Mouse (Mus musculus): ENCODE measurements around the gene Pde4a. TPM values are rescaled to one million over a fixed set of nuclear protein-coding genes. Genes with fewer than 3 reads are reported as not detected.
A peak's percentile ranks its signal among the peaks of the same experiment; 100 is the strongest.

Pde4a gene
- polyA plus RNA-seq, 1 experiment: 77.0 TPM

- Histone ChIP-seq H3K4me1 (ENCODE audit: control insufficient read depth, insufficient read depth, low read length) (no peaks in the 10 kb centered on the region), H3K27ac (ENCODE audit: insufficient read depth, low read length) (no peak overlapping the region), H3K4me3 (ENCODE audit: insufficient read depth, low read length) (peak overlapping the region; percentile 12; the same call in 1 of the 2 replicates)
- TF ChIP-seq POLR2A (IDR thresholded peaks at IDR 0.05; ENCODE audit: extremely low read depth, insufficient read depth, low read length) (no peak), CTCF (IDR thresholded peaks at IDR 0.05; ENCODE audit: extremely low read depth, insufficient read depth, low read length) (no peak)
Observed at GRCm38 (mm10) chr9:21204528-21205272, 39.2 kb downstream of the Pde4a start.

- no peak for TF ChIP-seq POLR2A (IDR thresholded peaks at IDR 0.05; ENCODE audit: extremely low read depth, insufficient read depth, low read length)
- no peak for TF ChIP-seq CTCF (IDR thresholded peaks at IDR 0.05; ENCODE audit: extremely low read depth, insufficient read depth, low read length)
Observed at GRCm38 (mm10) chr9:21206848-21207247, 41.3 kb downstream of the Pde4a start.

GRCm38 (mm10) chr9:21208626-21209025 lies 43.1 kb downstream of the Pde4a start:
- TF ChIP-seq CTCF (IDR thresholded peaks at IDR 0.05; ENCODE audit: extremely low read depth, insufficient read depth, low read length): no peak
- TF ChIP-seq POLR2A (IDR thresholded peaks at IDR 0.05; ENCODE audit: extremely low read depth, insufficient read depth, low read length): no peak
- no peak overlapping the region for H3K27ac ChIP-seq (ENCODE audit: insufficient read depth, low read length)
- H3K4me1 ChIP-seq (ENCODE audit: control insufficient read depth, insufficient read depth, low read length): no peaks in the 10 kb centered on the region
- H3K4me3 ChIP-seq (ENCODE audit: insufficient read depth, low read length): no peak overlapping the region

More at GRCm38 (mm10) chr9:21206848-21207247, 41.3 kb downstream of the Pde4a start:
- Histone ChIP-seq H3K4me3 (ENCODE audit: insufficient read depth, low read length) (no peak overlapping the region), H3K27ac (ENCODE audit: insufficient read depth, low read length) (no peak overlapping the region), H3K4me1 (ENCODE audit: control insufficient read depth, insufficient read depth, low read length) (no peaks in the 10 kb centered on the region)

- TF ChIP-seq CTCF (IDR thresholded peaks at IDR 0.05; ENCODE audit: extremely low read depth, insufficient read depth, low read length) (no peak), POLR2A (IDR thresholded peaks at IDR 0.05; ENCODE audit: extremely low read depth, insufficient read depth, low read length) (no peak)
- Histone ChIP-seq H3K4me1 (ENCODE audit: control insufficient read depth, insufficient read depth, low read length) (no peaks in the 10 kb centered on the region), H3K27ac (ENCODE audit: insufficient read depth, low read length) (no peak overlapping the region), H3K4me3 (ENCODE audit: insufficient read depth, low read length) (no peak overlapping the region)
Observed at GRCm38 (mm10) chr9:21210821-21211220, 45.3 kb downstream of the Pde4a start.

- TF ChIP-seq CTCF (IDR thresholded peaks at IDR 0.05; ENCODE audit: extremely low read depth, insufficient read depth, low read length): no peak
- no peak for TF ChIP-seq POLR2A (IDR thresholded peaks at IDR 0.05; ENCODE audit: extremely low read depth, insufficient read depth, low read length)
- H3K4me1 ChIP-seq (ENCODE audit: control insufficient read depth, insufficient read depth, low read length): peaks cover 2% of the 10 kb centered on the region
- H3K27ac ChIP-seq (ENCODE audit: insufficient read depth, low read length): no peak overlapping the region
- no peak overlapping the region for H3K4me3 ChIP-seq (ENCODE audit: insufficient read depth, low read length)
Observed at GRCm38 (mm10) chr9:21211624-21212023, 46.1 kb downstream of the Pde4a start.

- peak; percentile 51 for TF ChIP-seq CTCF (IDR thresholded peaks at IDR 0.05; ENCODE audit: extremely low read depth, insufficient read depth, low read length)
- no peak for TF ChIP-seq POLR2A (IDR thresholded peaks at IDR 0.05; ENCODE audit: extremely low read depth, insufficient read depth, low read length)
- H3K4me3 ChIP-seq (ENCODE audit: insufficient read depth, low read length): no peak overlapping the region
- peaks cover 2% of the 10 kb centered on the region for H3K4me1 ChIP-seq (ENCODE audit: control insufficient read depth, insufficient read depth, low read length)
- no peak overlapping the region for H3K27ac ChIP-seq (ENCODE audit: insufficient read depth, low read length)
Observed at GRCm38 (mm10) chr9:21213617-21214190, 48.2 kb downstream of the Pde4a start.

- no peak for TF ChIP-seq POLR2A (IDR thresholded peaks at IDR 0.05; ENCODE audit: extremely low read depth, insufficient read depth, low read length)
- no peak for TF ChIP-seq CTCF (IDR thresholded peaks at IDR 0.05; ENCODE audit: extremely low read depth, insufficient read depth, low read length)
- Histone ChIP-seq H3K4me1 (ENCODE audit: control insufficient read depth, insufficient read depth, low read length) (peaks cover 5% of the 10 kb centered on the region), H3K4me3 (ENCODE audit: insufficient read depth, low read length) (no peak overlapping the region), H3K27ac (ENCODE audit: insufficient read depth, low read length) (no peak overlapping the region)
Observed at GRCm38 (mm10) chr9:21216050-21216841, 50.7 kb downstream of the Pde4a start.

- Histone ChIP-seq H3K27ac (ENCODE audit: insufficient read depth, low read length) (no peak overlapping the region), H3K4me3 (ENCODE audit: insufficient read depth, low read length) (no peak overlapping the region), H3K4me1 (ENCODE audit: control insufficient read depth, insufficient read depth, low read length) (peaks cover 5% of the 10 kb centered on the region)
- TF ChIP-seq POLR2A (IDR thresholded peaks at IDR 0.05; ENCODE audit: extremely low read depth, insufficient read depth, low read length) (no peak), CTCF (IDR thresholded peaks at IDR 0.05; ENCODE audit: extremely low read depth, insufficient read depth, low read length) (no peak)
Observed at GRCm38 (mm10) chr9:21219820-21220219, 54.3 kb downstream of the Pde4a start.
